Mouse (Mus musculus): ENCODE measurements around the gene Wdr70. TPM values are rescaled to one million over a fixed set of nuclear protein-coding genes. Genes with fewer than 3 reads are reported as not detected.
"Not testable (repeated sequence)": the region's sequence is repeated elsewhere in the genome, so short reads cannot be mapped to it uniquely, and the experiment has no call there.

Wdr70 gene
- polyA plus RNA-seq, 1 experiment from 2014 or later = 69.4 TPM

DNA sequence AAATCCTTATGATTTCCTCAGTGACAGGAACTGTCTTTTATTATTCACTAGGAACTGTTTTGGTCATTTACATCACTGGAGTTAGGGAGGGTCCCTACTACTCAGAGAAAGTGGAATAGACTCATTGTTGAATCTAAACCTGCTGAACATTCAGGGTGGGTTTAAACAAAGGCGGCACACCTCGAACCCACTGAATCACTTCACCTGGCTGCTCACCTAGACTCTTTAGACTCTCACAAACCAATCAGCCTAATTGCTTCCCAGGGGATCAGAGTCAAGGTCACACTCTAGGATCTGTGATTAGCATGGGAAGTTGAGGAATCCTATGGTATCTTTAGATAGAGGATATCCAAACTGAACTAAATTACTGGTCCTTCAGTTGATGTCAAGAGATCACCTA is 8.3 kb downstream of the Wdr70 start:
- Histone ChIP-seq H3K27ac (no peak overlapping the region), H3K9me3 (no peaks in the 10 kb centered on the region), H3K4me2 (replicated peaks) (no peak overlapping the region), H3K27me3 (no peaks in the 10 kb centered on the region), H3K9ac (no peak overlapping the region), H3K4me3 (no peak overlapping the region), H3K4me1 (no peaks in the 10 kb centered on the region), H3K36me3 (peaks cover 24% of the 10 kb centered on the region)
- ATAC-seq (ENCODE audit: insufficient number of reproducible peaks, insufficient read depth, low FRiP score, low TSS enrichment) = no peak
- WGBS = 90% methylated on average over 2 of the region's 2 CpGs

DNA sequence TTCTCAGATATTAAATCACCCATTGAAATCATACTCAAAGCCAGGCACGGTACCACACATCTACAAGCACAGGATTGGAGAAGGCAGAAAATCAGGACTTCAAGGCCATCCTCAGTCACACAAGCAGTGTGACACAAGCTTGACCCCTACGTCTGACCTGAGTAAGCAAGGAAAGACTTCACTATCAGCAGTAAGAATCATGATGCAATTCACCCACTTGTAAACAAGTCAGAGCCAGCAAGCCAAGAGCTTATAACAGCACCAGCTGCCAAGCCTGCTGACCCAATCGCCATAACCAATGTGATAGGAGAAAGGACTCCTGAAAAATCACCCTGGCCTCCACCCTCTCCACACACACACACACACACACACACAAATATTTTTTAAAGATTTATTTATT is 10.3 kb downstream of the Wdr70 start:
- 91% methylated on average over 3 of the region's 3 CpGs for WGBS

DNA sequence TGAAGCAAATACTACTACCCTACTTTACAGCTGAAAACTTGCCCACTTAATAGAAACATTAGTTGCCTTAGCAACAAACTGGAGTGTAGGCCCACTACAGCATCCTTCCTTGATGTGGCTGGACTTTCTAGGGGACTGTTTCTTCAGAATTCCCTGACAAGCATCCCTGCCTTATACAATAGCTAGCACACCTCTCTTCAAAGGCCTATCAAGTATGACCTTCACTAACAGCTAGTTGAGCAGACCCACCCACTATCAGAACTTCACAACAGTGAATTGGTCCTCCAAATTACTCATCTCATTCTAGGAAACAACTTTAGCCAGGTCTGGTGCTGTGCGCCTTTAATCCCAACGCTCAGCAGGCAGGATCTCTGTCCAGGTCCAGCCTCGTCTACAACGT is 11.7 kb downstream of the Wdr70 start:
- Histone ChIP-seq H3K9me3 (no peaks in the 10 kb centered on the region), H3K27ac (no peak overlapping the region), H3K9ac (no peak overlapping the region), H3K4me3 (no peak overlapping the region), H3K36me3 (peaks cover 10% of the 10 kb centered on the region), H3K27me3 (no peaks in the 10 kb centered on the region), H3K4me2 (replicated peaks) (no peak overlapping the region), H3K4me1 (no peaks in the 10 kb centered on the region)
- ATAC-seq (ENCODE audit: insufficient number of reproducible peaks, insufficient read depth, low FRiP score, low TSS enrichment) = no peak
- WGBS = 98% methylated on average over 4 of the region's 4 CpGs

More for the DNA sequence above, 10.3 kb downstream of the Wdr70 start:
- Histone ChIP-seq H3K4me3 (no peak overlapping the region), H3K27me3 (no peaks in the 10 kb centered on the region), H3K36me3 (peaks cover 13% of the 10 kb centered on the region), H3K27ac (no peak overlapping the region), H3K9me3 (no peaks in the 10 kb centered on the region), H3K4me2 (replicated peaks) (no peak overlapping the region), H3K9ac (no peak overlapping the region), H3K4me1 (no peaks in the 10 kb centered on the region)
- ATAC-seq (ENCODE audit: insufficient number of reproducible peaks, insufficient read depth, low FRiP score, low TSS enrichment) = no peak

DNA sequence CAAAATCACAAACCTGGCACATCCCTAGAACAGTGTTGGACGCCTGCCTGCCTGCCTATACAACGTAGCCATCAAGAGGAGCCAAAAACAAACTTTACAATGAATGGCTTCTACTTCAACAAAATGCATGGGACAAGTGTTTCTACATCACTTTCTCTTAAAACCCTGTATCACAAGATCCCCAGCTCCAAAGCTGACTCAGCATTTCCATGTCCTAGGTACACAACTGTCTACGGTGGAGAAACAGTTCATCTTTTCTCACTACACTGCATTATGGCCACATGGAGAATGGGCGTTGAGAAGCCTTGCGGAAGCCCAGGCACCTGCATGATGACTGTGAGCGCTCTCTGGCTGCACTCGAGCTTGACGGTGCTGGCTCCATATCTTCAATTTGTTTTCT is 16.9 kb downstream of the Wdr70 start:
- Histone ChIP-seq H3K4me3 (no peak overlapping the region), H3K27ac (no peak overlapping the region), H3K27me3 (no peaks in the 10 kb centered on the region), H3K9me3 (no peaks in the 10 kb centered on the region), H3K9ac (no peak overlapping the region), H3K4me1 (no peaks in the 10 kb centered on the region), H3K4me2 (replicated peaks) (no peak overlapping the region), H3K36me3 (peaks cover 26% of the 10 kb centered on the region; the same call in 1 of the 2 replicates)
- no peak for ATAC-seq (ENCODE audit: insufficient number of reproducible peaks, insufficient read depth, low FRiP score, low TSS enrichment)
- WGBS = 92% methylated on average over 8 of the region's 8 CpGs

DNA sequence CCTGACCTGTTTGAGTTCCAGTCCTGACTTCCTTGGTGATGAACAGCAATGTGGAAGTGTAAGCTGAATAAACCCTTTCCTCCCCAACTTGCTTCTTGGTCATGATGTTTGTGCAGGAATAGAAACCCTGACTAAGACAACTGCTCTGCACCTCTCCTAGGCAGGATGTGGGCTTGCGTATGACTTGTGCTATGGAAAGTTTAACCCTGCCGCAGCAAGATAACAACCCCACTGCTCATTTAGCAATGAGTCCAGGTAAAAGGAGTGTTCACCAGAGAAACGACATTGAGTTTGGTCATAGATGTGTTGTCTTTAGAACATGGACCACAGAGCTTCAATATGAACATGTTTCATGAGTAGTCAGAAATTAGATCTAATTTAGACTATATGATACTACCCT is 25.9 kb downstream of the Wdr70 start:
- H3K4me1 ChIP-seq; ATAC-seq (ENCODE audit: insufficient number of reproducible peaks, insufficient read depth, low FRiP score, low TSS enrichment); H3K9me3 ChIP-seq; H3K4me2 ChIP-seq (replicated peaks); H3K4me3 ChIP-seq; H3K27ac ChIP-seq; H3K9ac ChIP-seq; H3K27me3 ChIP-seq: not testable (repeated sequence)
- H3K36me3 ChIP-seq = peaks cover 29% of the 10 kb centered on the region
- 94% methylated on average over 3 of the region's 3 CpGs for WGBS

DNA sequence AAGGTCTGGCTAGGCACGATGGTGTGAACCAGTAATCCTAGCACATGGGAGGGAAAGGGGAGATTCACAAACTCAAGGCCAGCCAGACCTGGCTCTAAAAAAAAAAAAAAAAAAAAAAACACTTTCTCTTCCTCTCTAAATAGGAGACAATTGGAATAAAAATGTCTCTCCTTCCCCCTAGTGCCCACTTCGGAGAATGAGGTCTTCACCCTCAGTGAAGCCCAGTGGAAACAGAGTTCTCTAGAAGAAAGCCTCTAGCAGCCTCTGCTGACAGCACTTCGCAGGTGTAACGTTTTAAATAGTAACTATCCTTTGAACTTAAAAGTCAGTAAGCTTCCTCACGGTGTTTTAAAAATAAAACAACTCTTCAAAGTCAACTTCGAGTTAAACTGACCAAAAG is 33.8 kb downstream of the Wdr70 start:
- H3K36me3 ChIP-seq = peaks cover 11% of the 10 kb centered on the region; the same call in 1 of the 2 replicates
- no peaks in the 10 kb centered on the region for H3K9me3 ChIP-seq
- H3K4me2 ChIP-seq (replicated peaks) = no peak overlapping the region
- H3K9ac ChIP-seq = no peak overlapping the region
- no peak for ATAC-seq (ENCODE audit: insufficient number of reproducible peaks, insufficient read depth, low FRiP score, low TSS enrichment)
- H3K4me3 ChIP-seq = no peak overlapping the region
- H3K27ac ChIP-seq = no peak overlapping the region
- no peaks in the 10 kb centered on the region for H3K4me1 ChIP-seq
- no peaks in the 10 kb centered on the region for H3K27me3 ChIP-seq
- WGBS = 85% methylated on average over 6 of the region's 6 CpGs

DNA sequence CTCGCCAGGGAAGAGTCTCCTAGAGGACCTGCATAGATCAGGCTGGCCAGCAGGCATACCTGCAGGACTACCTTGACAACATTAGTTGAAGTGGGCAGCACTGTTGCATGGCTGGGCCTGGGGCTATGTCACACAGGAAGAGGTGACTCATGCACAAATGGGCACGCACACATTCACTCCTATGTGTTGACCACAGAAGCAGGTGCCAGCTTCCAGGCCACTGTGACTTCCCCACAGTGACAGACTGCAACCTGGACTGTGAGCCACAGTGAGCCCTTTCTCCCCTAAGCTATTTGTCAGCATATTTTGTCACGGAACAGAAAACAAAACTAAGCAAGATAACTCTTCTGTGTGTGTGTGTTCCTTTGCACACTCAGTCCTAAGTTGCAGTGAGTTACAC is 47.8 kb downstream of the Wdr70 start:
- no peak overlapping the region for H3K9ac ChIP-seq
- 87% methylated on average over 3 of the region's 3 CpGs for WGBS
- H3K4me3 ChIP-seq = no peak overlapping the region
- no peak for ATAC-seq (ENCODE audit: insufficient number of reproducible peaks, insufficient read depth, low FRiP score, low TSS enrichment)
- no peaks in the 10 kb centered on the region for H3K9me3 ChIP-seq
- H3K4me1 ChIP-seq = no peaks in the 10 kb centered on the region
- no peaks in the 10 kb centered on the region for H3K27me3 ChIP-seq
- peaks cover 13% of the 10 kb centered on the region for H3K36me3 ChIP-seq
- H3K4me2 ChIP-seq (replicated peaks) = no peak overlapping the region
- H3K27ac ChIP-seq = no peak overlapping the region

DNA sequence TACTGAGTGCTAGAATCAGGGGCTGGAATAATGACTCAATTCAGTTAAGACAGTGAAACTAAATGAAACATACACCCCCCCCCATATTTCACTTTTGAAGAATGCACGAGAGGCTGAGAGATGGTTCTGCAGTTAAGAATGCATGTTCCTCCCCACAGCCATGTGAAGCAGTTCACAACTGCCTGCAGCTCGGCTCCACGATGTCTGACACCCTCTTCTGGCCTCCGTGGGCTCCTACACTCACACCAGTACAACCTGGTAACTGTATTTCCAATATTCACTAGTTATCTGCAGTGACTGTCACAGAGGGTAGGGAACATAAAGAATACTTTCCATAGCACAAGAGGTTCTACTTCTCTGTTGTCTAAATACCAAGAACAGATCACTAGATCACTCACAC is 59.2 kb downstream of the Wdr70 start:
- H3K27ac ChIP-seq = no peak overlapping the region
- H3K4me2 ChIP-seq (replicated peaks) = no peak overlapping the region
- H3K27me3 ChIP-seq = no peaks in the 10 kb centered on the region
- no peaks in the 10 kb centered on the region for H3K9me3 ChIP-seq
- ATAC-seq (ENCODE audit: insufficient number of reproducible peaks, insufficient read depth, low FRiP score, low TSS enrichment) = no peak
- 0 out of 2 replicates have a peak, but pooled peaks cover 4% of the 10 kb centered on the region for H3K36me3 ChIP-seq
- no peaks in the 10 kb centered on the region for H3K4me1 ChIP-seq
- no peak overlapping the region for H3K4me3 ChIP-seq
- 69% methylated on average over 4 of the region's 4 CpGs for WGBS
- no peak overlapping the region for H3K9ac ChIP-seq

DNA sequence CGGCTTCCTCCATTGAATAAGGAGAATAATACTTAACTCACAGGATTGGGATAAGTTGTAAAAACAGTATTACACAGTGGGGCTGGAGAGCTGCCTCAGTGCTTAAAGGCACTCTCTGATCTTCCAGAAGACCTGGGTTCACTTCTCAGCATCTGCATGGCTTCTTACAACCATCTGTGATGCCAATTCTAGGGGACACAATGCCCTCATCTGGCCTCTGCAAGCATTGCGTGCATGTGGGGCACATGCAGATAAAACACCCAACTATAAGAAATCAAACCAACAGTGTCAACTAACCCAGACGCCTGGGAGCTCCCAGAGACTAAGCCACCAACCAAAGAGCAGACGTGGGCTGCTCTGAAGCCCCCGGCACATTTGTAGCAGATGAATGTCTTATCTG is 60.6 kb downstream of the Wdr70 start:
- Histone ChIP-seq H3K9me3 (no peaks in the 10 kb centered on the region), H3K9ac (no peak overlapping the region), H3K27ac (no peak overlapping the region), H3K4me2 (replicated peaks) (no peak overlapping the region), H3K4me3 (no peak overlapping the region), H3K27me3 (no peaks in the 10 kb centered on the region), H3K36me3 (0 out of 2 replicates have a peak, but pooled peaks cover 4% of the 10 kb centered on the region), H3K4me1 (no peaks in the 10 kb centered on the region)
- 88% methylated on average over 5 of the region's 5 CpGs for WGBS
- no peak for ATAC-seq (ENCODE audit: insufficient number of reproducible peaks, insufficient read depth, low FRiP score, low TSS enrichment)

DNA sequence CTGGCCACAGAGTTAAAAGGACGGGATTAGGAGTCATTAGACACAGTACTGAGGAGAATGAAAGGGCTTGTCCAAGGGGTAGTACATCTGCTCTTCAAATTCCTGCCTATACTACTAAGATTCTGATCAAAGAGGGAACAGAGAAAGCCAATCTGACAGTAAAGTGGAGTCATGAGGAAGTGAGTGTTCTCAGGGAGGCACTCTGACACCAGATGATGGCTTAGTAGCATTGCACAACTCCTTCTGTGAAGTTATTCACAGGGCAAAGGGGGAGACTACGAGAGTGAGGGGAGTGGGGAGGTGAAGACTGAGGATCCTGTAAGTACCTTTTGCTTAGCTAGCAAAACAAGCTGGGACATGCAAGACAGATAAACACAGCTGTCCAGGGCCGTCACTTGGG is 61.2 kb downstream of the Wdr70 start:
- Histone ChIP-seq H3K4me3 (no peak overlapping the region), H3K27ac (no peak overlapping the region), H3K9ac (no peak overlapping the region), H3K27me3 (no peaks in the 10 kb centered on the region), H3K4me1 (no peaks in the 10 kb centered on the region), H3K4me2 (replicated peaks) (no peak overlapping the region), H3K36me3 (0 out of 2 replicates have a peak, but pooled peaks cover 8% of the 10 kb centered on the region), H3K9me3 (no peaks in the 10 kb centered on the region)
- WGBS = 72% methylated on average over 3 of the region's 3 CpGs
- ATAC-seq (ENCODE audit: insufficient number of reproducible peaks, insufficient read depth, low FRiP score, low TSS enrichment) = no peak

DNA sequence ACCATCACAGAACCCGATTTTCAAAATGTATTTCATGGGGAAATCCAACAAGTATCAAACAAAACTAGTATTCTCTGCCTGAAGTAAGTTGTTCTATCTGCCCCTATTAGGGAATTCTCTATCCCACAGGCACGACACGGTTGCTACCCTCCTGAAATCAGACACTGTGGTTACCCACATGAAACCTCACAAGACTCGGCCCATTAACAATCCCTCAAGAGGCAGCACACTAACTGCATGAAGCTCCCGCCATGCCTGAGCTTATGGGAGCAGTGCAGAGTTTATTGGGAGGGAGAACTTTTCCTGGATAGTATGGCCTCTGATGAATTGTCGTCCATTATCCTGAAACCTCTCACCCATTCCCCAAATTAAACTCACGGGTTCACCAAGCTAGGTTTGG is 67.8 kb downstream of the Wdr70 start:
- ATAC-seq (ENCODE audit: insufficient number of reproducible peaks, insufficient read depth, low FRiP score, low TSS enrichment) = no peak
- no peaks in the 10 kb centered on the region for H3K27me3 ChIP-seq
- no peak overlapping the region for H3K27ac ChIP-seq
- H3K4me1 ChIP-seq = no peaks in the 10 kb centered on the region
- no peak overlapping the region for H3K4me2 ChIP-seq (replicated peaks)
- no peak overlapping the region for H3K4me3 ChIP-seq
- no peak overlapping the region for H3K9ac ChIP-seq
- no peaks in the 10 kb centered on the region for H3K9me3 ChIP-seq
- 0 out of 2 replicates have a peak, but pooled peaks cover 8% of the 10 kb centered on the region for H3K36me3 ChIP-seq
- WGBS = 68% methylated on average over 7 of the region's 7 CpGs

DNA sequence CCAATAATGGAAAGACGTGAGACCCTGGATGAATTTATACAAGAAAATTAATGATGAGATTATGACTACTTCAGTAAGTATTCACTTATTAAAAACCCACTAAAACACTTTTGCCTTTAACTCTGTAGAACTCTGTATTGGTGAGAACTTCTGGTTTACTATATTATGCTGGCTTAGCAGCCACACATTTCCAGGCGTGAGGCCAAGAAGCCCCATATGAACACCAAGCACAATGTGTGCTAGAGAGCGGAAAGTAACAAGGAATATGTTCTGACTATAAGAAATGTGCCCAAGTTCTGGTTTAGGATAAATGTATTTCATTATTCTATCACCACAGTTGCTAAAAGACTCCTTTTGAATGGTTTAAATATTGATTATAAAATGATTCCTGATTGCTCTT is 68.4 kb downstream of the Wdr70 start:
- Histone ChIP-seq H3K27ac (no peak overlapping the region), H3K4me1 (no peaks in the 10 kb centered on the region), H3K36me3 (0 out of 2 replicates have a peak, but pooled peaks cover 8% of the 10 kb centered on the region), H3K9ac (no peak overlapping the region), H3K4me2 (replicated peaks) (no peak overlapping the region), H3K9me3 (no peaks in the 10 kb centered on the region), H3K27me3 (no peaks in the 10 kb centered on the region), H3K4me3 (no peak overlapping the region)
- 89% methylated on average over 3 of the region's 3 CpGs for WGBS
- ATAC-seq (ENCODE audit: insufficient number of reproducible peaks, insufficient read depth, low FRiP score, low TSS enrichment) = no peak

DNA sequence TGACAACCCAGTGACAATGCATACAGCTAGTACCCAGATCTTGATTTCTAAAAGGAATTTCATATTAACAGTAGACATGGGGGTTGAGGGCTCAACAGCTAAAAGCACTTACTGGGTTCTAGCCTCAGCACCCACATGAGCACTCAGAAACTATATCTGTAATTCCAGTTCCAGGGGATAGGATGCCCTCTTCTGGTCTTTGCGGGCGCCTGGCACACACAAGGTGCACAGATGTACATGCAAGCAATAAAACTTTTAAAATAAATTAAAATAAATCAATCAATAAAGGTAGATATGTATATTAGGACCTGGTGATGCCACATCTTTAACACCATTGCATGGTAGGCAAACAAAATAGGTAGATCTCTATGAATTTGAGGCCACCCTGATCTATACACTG is 71.5 kb downstream of the Wdr70 start:
- Histone ChIP-seq H3K27me3 (no peaks in the 10 kb centered on the region), H3K4me2 (replicated peaks) (no peak overlapping the region), H3K27ac (no peak overlapping the region), H3K4me1 (no peaks in the 10 kb centered on the region), H3K4me3 (no peak overlapping the region), H3K9ac (no peak overlapping the region), H3K36me3 (no peaks in the 10 kb centered on the region), H3K9me3 (no peaks in the 10 kb centered on the region)
- ATAC-seq (ENCODE audit: insufficient number of reproducible peaks, insufficient read depth, low FRiP score, low TSS enrichment) = no peak
- 87% methylated on average over 2 of the region's 2 CpGs for WGBS

Measured in embryonic facial prominence, embryonic 12.5 days (tissue).